Mouse (Mus musculus) liver, embryonic 13.5 days (tissue): ENCODE results near the gene Zfp992. TPM values are rescaled to one million over a fixed set of nuclear protein-coding genes. Genes with fewer than 3 reads are reported as not detected.
"Not testable (repeated sequence)": the region's sequence is repeated elsewhere in the genome, so short reads cannot be mapped to it uniquely, and the experiment has no call there.

Experiments
- ATAC-seq: fragments of 200-750 bp; cut with Nextera tagmentation; 2 replicates; pipeline ENCODE4 v1.8.0; 2017; ENCODE audit warnings: low read depth, mild to moderate bottlenecking, moderate number of reproducible peaks, moderate library complexity
- DNase-seq: peaks from one replicate; pipeline ENCODE4 v3.0.0; 2022
- H3K27ac ChIP-seq: fragments of 300-500 bp; sonication (generic); 2 replicates; pipeline ENCODE4 v1.5.1; 2015; ENCODE audit warnings: moderate library complexity, mild to moderate bottlenecking, inconsistent platforms
- H3K27me3 ChIP-seq: fragments of 300-500 bp; sonication (generic); 2 replicates; pipeline ENCODE4 v1.6.1; 2015; ENCODE audit warnings: mild to moderate bottlenecking, inconsistent platforms
- H3K36me3 ChIP-seq: fragments of 300-500 bp; sonication (generic); 2 replicates; pipeline ENCODE4 v1.6.1; 2015; ENCODE audit warnings: mild to moderate bottlenecking, inconsistent platforms
- H3K4me1 ChIP-seq: fragments of 300-500 bp; sonication (generic); replicated peaks from 2 replicates; pipeline ENCODE4 v1.6.1; 2015; ENCODE audit warnings: inconsistent platforms
- H3K4me2 ChIP-seq: fragments of 300-500 bp; sonication (generic); 2 replicates; pipeline ENCODE4 v1.6.1; 2015; ENCODE audit warnings: inconsistent platforms, mild to moderate bottlenecking, moderate library complexity
- H3K4me3 ChIP-seq: fragments of 300-500 bp; sonication (generic); replicated peaks from 2 replicates; pipeline ENCODE4 v1.5.1; 2015; ENCODE audit warnings: mild to moderate bottlenecking, inconsistent platforms
- H3K9ac ChIP-seq: fragments of 300-500 bp; sonication (generic); 2 replicates; pipeline ENCODE4 v1.6.1; 2015; ENCODE audit warnings: mild to moderate bottlenecking, inconsistent platforms
- H3K9me3 ChIP-seq: fragments of 300-500 bp; sonication (generic); replicated peaks from 2 replicates; pipeline ENCODE4 v1.6.1; 2016; ENCODE audit warnings: inconsistent platforms
- WGBS: fragments of 180-500 bp; shearing (Covaris S2); methylation state at CpG from one replicate; pipeline ENCODE4 v1.1.7; 2015; ENCODE audit not compliant: insufficient replicate concordance; 5-methylcytosine and 5-hydroxymethylcytosine counted together
- polyA plus RNA-seq: library from polyadenylated mRNA; unstranded; fragments of >200 nt; fragmentation: Nextera tagmentation; extraction: Ambion mirVana; gene quantifications from 2 replicates; pipeline ENCODE4 v1.2.1, GENCODE M21; 2015

Gene Zfp992
- polyA plus RNA-seq, result 3.0 and 3.6 TPM in 2 replicates

DNA sequence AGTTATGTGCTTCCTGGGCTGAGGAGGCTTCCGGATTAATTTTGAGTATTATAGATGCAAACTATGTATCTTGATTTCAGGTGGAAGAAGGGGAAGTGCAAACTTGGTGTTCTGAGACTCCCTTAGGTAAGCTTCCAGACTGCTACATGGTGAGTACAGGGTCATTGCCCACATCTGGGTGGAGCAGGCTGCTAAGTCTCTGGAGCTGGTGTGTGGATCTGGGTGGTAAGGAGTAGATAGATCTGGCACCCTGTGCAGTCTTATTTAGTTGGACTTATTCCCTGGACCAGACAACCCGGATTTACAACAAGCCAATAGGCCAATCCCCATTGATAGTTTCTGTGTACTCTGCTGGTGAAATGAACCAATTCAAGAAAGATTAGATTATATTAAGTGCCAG lies at the start of gene Zfp992:
Gene Zfp992 (plus strand): TSS at position 74 of the 400 bp plus-strand sequence.
- H3K4me2 ChIP-seq, H3K36me3 ChIP-seq, H3K4me3 ChIP-seq, H3K27me3 ChIP-seq, ATAC-seq, DNase-seq, H3K27ac ChIP-seq, H3K9ac ChIP-seq, H3K9me3 ChIP-seq, H3K4me1 ChIP-seq: not testable (repeated sequence)
- whole genome bisulfite sequencing, result 80% methylated on average over 2 of the region's 2 CpGs

DNA sequence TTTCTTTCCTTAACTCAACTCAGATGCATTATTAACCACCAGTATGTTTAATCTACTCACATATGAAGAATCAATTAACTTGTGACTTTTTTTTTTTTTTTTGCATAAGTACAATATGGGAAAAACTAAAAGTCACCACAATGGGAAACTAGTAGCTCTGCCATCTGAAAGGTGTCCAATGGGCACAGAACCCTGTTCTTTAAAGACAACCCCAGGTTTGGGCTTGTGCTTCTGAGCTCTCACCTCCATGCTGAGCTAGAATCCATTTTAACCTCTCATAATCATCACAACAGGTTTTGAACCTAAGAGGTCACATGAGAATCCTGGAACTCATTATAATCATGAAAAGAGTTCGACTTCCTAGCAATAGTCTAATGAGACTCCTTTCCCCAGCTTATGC lies 19.4 kb upstream of the Zfp992 start:
- not testable (repeated sequence) for H3K27ac ChIP-seq, H3K4me1 ChIP-seq, H3K9me3 ChIP-seq, DNase-seq, H3K27me3 ChIP-seq, H3K9ac ChIP-seq, ATAC-seq, H3K4me2 ChIP-seq, H3K4me3 ChIP-seq
- H3K36me3 ChIP-seq, result peaks cover 12% of the 10 kb centered on the region; the same call in 1 of the 2 replicates
- WGBS, result 0% methylated on average over 1 of the region's 1 CpGs

DNA sequence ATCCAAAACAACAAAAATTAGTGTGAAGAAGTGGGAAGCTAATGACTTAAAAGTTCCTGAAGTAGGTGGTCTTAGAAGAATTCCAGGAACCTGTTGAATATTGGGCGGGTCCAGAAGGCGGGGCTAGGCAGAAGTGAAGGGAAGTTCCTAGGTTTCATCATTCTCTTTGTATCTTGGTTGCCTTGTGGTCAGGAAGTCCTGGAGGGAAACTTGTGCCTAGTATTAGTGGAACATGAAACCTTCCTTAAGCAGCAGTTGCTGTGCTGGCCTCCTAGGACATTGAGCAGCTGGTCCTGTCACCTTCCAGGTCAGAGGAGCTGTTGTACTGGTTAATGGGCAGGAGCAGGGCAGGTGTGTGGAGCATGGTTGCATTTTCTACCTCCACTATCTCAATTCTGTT lies 17.9 kb upstream of the Zfp992 start:
- not testable (repeated sequence) for ATAC-seq, H3K4me2 ChIP-seq, H3K4me1 ChIP-seq, H3K27ac ChIP-seq, H3K9ac ChIP-seq, H3K9me3 ChIP-seq, H3K4me3 ChIP-seq, DNase-seq, H3K36me3 ChIP-seq, H3K27me3 ChIP-seq
- 46% methylated on average over 2 of the region's 2 CpGs for WGBS

DNA sequence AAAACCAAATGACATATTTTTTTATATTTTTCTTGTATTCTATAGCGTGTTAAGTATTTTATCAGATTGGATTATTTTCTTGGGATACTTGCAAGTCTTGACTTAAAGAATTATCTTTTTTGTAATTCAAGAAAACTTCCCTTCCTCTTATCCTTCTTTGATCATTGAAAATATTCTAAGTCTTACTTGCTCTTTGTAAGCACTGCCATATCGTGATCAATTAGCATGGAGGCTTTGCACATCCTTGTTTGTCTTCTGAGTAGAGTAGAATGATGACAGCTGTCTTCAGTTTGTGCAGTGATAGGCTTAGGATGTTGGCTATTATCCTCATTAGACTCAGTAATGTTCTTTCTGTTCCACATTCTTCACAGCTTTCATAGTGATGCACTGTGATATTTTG lies 13.3 kb upstream of the Zfp992 start:
- H3K4me3 ChIP-seq, ATAC-seq, H3K36me3 ChIP-seq, H3K4me2 ChIP-seq, H3K9me3 ChIP-seq, H3K27me3 ChIP-seq, H3K9ac ChIP-seq, H3K27ac ChIP-seq, DNase-seq, H3K4me1 ChIP-seq: not testable (repeated sequence)
- 69% methylated on average over 2 of the region's 2 CpGs for WGBS

DNA sequence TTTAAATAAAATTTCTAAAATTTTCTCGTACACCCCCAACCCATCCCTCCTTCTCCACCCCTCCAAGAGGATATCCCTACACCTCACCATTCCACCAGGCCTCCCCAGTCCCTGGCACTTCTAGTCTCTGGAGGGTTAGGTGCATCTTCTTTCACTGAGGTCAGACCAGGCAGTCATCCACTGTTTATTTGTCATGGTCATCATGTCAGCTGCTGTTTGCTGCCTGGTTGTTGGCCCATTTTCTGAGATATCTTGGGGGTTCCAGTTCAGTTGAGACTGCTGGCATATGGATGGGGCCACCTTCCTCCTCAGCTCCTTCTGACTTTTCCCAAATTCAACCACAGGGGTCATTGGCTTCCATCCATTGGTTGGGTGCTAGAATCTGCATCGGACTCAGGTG lies 11.6 kb upstream of the Zfp992 start:
- 77% methylated on average over 1 of the region's 2 CpGs for WGBS
- not testable (repeated sequence) for H3K4me3 ChIP-seq, ATAC-seq

DNA sequence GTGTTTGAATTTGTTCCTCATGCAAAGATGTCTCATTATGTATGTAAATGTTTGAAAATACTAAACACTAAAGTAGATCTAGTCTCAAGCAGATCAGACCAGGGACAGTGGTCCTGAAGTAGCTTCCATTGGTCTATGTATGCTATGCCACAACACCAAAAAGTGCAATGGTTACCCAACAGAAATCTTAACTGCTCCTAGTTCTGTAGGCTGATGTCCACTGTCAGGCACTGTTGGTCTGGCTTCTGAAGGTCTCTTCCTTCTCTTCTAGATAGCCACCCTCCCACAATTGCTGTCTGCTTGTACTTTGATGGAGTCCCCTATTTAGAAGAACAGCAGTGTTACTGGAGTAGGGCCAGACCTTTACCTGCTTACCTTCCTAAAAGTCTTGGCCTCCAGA lies 4.5 kb upstream of the Zfp992 start:
- ATAC-seq, H3K4me2 ChIP-seq, H3K9ac ChIP-seq, H3K27me3 ChIP-seq, H3K4me3 ChIP-seq, H3K27ac ChIP-seq, H3K4me1 ChIP-seq, H3K9me3 ChIP-seq, DNase-seq, H3K36me3 ChIP-seq: not testable (repeated sequence)

More for the DNA sequence above, 11.6 kb upstream of the Zfp992 start:
- H3K27ac ChIP-seq, H3K9me3 ChIP-seq, H3K4me1 ChIP-seq, H3K9ac ChIP-seq, H3K36me3 ChIP-seq, H3K4me2 ChIP-seq, DNase-seq, H3K27me3 ChIP-seq: not testable (repeated sequence)

DNA sequence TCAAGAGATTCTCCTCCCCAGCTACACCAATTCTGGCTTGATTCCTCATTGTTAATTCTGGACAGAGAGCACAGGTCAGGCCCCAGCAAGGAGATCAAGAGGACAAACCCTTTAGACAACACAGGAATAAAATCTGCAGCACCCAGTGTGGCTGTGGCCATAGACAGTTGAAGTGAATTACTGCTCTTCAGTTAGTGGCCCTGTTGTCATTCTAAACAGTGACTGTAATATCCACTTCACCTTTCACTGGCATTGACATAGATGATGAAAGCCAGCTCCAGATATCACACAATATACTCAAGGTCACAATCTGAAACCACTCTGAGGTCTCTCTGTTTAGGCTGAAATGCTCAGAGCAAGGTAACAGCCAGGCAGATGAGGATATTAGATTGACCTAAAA lies 3.7 kb upstream of the Zfp992 start:
- not testable (repeated sequence) for H3K9ac ChIP-seq, DNase-seq, H3K27ac ChIP-seq, H3K9me3 ChIP-seq, ATAC-seq, H3K4me2 ChIP-seq, H3K36me3 ChIP-seq, H3K27me3 ChIP-seq, H3K4me1 ChIP-seq, H3K4me3 ChIP-seq

DNA sequence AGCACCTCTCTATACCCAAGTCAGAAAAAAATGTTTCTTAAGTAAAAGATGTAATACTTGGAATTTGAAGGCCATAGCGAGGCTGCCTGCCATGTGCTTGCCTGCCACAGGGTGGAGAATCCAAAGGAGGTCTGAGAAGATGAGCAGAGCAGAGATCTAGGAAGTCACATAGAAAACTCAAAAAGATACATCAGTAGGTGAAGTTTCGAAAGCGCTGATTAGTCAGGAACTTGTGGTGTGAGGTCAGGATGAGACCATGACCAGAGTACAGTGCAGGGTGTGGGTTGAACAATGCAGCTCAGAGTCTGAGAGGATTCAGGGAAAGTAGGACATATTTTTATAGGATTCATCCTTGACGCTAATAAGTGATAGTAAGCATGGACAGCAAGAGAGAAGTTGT lies 2.7 kb upstream of the Zfp992 start:
- H3K27ac ChIP-seq, H3K9me3 ChIP-seq, ATAC-seq, H3K4me2 ChIP-seq, H3K27me3 ChIP-seq, H3K4me1 ChIP-seq, DNase-seq, H3K9ac ChIP-seq, H3K4me3 ChIP-seq, H3K36me3 ChIP-seq: not testable (repeated sequence)
- 65% methylated on average over 4 of the region's 4 CpGs for WGBS

DNA sequence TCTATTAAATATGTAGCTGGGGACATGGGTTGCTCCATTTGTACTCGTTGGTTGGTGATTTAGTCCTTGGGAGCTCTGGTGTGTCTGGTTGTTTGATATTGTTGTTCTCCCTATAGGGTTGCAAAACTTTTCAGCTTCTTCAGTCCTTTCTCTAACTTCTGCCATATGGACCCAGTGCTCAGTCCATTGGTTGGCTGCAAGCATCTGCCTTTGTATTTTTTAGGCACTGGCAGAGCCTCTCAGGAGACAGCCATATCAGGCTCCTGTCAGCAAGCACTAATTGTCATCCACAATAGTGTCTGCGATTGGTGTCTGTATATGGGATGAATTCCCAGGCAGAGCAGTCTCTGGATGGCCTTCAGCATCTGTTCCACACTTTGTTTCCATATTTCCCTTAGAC lies 1.8 kb upstream of the Zfp992 start:
- not testable (repeated sequence) for H3K9me3 ChIP-seq, H3K9ac ChIP-seq, H3K36me3 ChIP-seq, H3K4me3 ChIP-seq, ATAC-seq, H3K4me2 ChIP-seq, H3K27me3 ChIP-seq, H3K4me1 ChIP-seq, H3K27ac ChIP-seq, DNase-seq
- WGBS, result 78% methylated on average over 2 of the region's 2 CpGs

DNA sequence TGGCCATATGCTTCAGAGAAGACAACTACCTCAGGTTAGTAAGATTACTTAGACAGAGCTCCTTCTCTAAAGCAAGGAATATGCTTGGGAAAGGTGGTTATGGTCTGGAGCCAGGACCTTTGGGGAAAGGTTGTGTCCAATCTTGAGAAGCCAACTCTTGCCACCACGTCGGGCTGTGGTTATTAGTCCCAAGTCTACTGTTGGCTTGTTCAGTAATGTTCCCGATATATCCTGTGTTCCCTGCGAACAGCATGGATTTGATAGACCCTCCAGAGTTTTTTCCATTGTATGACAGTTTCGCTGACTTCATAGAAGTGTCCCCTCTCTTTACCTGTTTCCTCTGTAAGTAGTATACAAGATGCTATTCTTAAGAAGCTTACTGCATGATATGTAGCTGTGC lies 888 bp downstream of the Zfp992 start:
- not testable (repeated sequence) for DNase-seq, H3K9me3 ChIP-seq, H3K36me3 ChIP-seq, H3K4me3 ChIP-seq, H3K9ac ChIP-seq, H3K4me1 ChIP-seq, H3K4me2 ChIP-seq, H3K27ac ChIP-seq, H3K27me3 ChIP-seq
- WGBS, result 70% methylated on average over 5 of the region's 5 CpGs
- peak; percentile 18; the same call in 1 of the 2 replicates for ATAC-seq

DNA sequence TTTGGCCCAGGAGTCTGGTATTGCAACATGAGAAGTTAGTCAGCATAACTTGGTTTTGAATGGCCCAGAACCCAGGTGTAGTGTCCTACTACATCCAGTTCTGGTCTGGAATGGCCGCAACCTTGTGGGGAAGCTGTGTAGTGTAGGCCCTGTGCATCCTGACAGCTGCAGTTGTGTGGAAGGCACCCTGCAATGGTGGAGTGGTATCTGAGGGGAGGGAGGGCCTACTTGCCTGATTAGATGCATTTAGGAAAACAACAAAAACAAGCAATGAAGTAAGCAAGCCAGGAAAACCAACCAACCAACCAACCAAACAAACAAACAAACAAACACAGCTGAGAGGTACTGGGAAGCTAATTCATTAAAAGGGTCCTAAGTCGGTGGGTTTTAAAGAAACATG lies 3.8 kb downstream of the Zfp992 start:
- Histone ChIP-seq H3K36me3 (peaks cover 25% of the 10 kb centered on the region), H3K9me3 (peaks cover 29% of the 10 kb centered on the region)
- H3K4me3 ChIP-seq, H3K4me1 ChIP-seq, DNase-seq, H3K9ac ChIP-seq, H3K27ac ChIP-seq, H3K27me3 ChIP-seq, H3K4me2 ChIP-seq, ATAC-seq: not testable (repeated sequence)
- 55% methylated on average over 2 of the region's 2 CpGs for WGBS

DNA sequence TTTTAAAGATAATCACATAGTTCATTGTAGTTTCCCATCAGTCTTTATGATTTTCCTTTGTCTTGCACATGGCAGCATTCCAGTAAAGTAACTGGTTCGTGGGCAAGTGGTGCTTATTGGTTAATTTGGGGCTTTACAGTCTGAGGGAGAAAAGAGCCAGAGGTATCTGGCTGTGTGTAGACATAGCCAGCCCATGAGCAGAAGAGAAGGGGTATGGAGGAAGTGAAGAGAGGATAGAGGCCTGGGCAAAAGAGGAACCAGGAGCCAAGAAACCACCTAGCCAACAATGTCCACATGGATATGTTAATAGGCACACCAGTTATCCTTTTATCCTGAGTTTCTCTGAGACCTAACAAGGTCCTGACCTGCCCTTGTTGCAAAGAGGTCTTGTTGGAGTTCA lies 5.3 kb downstream of the Zfp992 start:
- not testable (repeated sequence) for H3K27ac ChIP-seq, H3K4me2 ChIP-seq, H3K27me3 ChIP-seq, DNase-seq, H3K4me1 ChIP-seq, H3K9ac ChIP-seq, ATAC-seq, H3K4me3 ChIP-seq
- Histone ChIP-seq H3K9me3 (peaks cover 30% of the 10 kb centered on the region), H3K36me3 (peaks cover 23% of the 10 kb centered on the region)
- WGBS, result 48% methylated on average over 1 of the region's 1 CpGs
